Mouse (Mus musculus): Measurements from ENCODE around the gene Spdye4c.

The Spdye4c gene

GRCm38 (mm10) chr2:128590909-128591308 is at the start of gene Spdye4c:
Gene Spdye4c (plus strand): TSS chr2:128591209.
- DNase-seq = no peak

- no peak for DNase-seq
Measured at GRCm38 (mm10) chr2:128543495-128543894, 47.5 kb upstream of the Spdye4c start.

GRCm38 (mm10) chr2:128544421-128545137 is 46.4 kb upstream of the Spdye4c start:
- peak; percentile 29 for DNase-seq

GRCm38 (mm10) chr2:128545447-128545846 is 45.6 kb upstream of the Spdye4c start:
- no peak for DNase-seq

- DNase-seq = no peak
Measured at GRCm38 (mm10) chr2:128547079-128547478, 43.9 kb upstream of the Spdye4c start.

GRCm38 (mm10) chr2:128548262-128548661 is 42.7 kb upstream of the Spdye4c start:
- DNase-seq = no peak

- no peak for DNase-seq
Measured at GRCm38 (mm10) chr2:128549561-128549960, 41.4 kb upstream of the Spdye4c start.

GRCm38 (mm10) chr2:128549963-128550362 is 41.0 kb upstream of the Spdye4c start:
- no peak for DNase-seq

GRCm38 (mm10) chr2:128552080-128552791 is 38.8 kb upstream of the Spdye4c start:
- DNase-seq = no peak

GRCm38 (mm10) chr2:128552798-128553720 is 38.0 kb upstream of the Spdye4c start:
- DNase-seq = no peak

- no peak for DNase-seq
Measured at GRCm38 (mm10) chr2:128555082-128555481, 35.9 kb upstream of the Spdye4c start.

GRCm38 (mm10) chr2:128564195-128564594 is 26.8 kb upstream of the Spdye4c start:
- no peak for DNase-seq

- DNase-seq = peak; percentile 17
Measured at GRCm38 (mm10) chr2:128565904-128566303, 25.1 kb upstream of the Spdye4c start.

GRCm38 (mm10) chr2:128566304-128567147 is 24.5 kb upstream of the Spdye4c start:
- DNase-seq = peak; percentile 31

GRCm38 (mm10) chr2:128568018-128568417 is 23.0 kb upstream of the Spdye4c start:
- peak; percentile 30 for DNase-seq

- no peak for DNase-seq
Measured at GRCm38 (mm10) chr2:128568490-128568889, 22.5 kb upstream of the Spdye4c start.

- DNase-seq = no peak
Measured at GRCm38 (mm10) chr2:128571001-128571400, 20.0 kb upstream of the Spdye4c start.

- peak; percentile 80 for DNase-seq
Measured at GRCm38 (mm10) chr2:128572726-128573624, 18.0 kb upstream of the Spdye4c start.

GRCm38 (mm10) chr2:128582881-128583280 is 8.1 kb upstream of the Spdye4c start:
- DNase-seq = no peak

- no peak for DNase-seq
Measured at GRCm38 (mm10) chr2:128592301-128592700, 1.3 kb downstream of the Spdye4c start.

GRCm38 (mm10) chr2:128601534-128601933 is 10.5 kb downstream of the Spdye4c start:
- no peak for DNase-seq
